Mouse (Mus musculus): ENCODE measurements around the gene Ifna4. TPM values are rescaled to one million over a fixed set of nuclear protein-coding genes. Genes with fewer than 3 reads are reported as not detected.
"Not testable (repeated sequence)": the region's sequence is repeated elsewhere in the genome, so short reads cannot be mapped to it uniquely, and the experiment has no call there.

The Ifna4 gene
- polyA plus RNA-seq, 1 experiment from 2014 or later = not detected

- WGBS = 71% methylated on average over 1 of the region's 1 CpGs
- no peaks in the 10 kb centered on the region for H3K36me3 ChIP-seq (ENCODE audit: control insufficient read depth, insufficient read depth, low read length)
- no peaks in the 10 kb centered on the region for H3K27me3 ChIP-seq (replicated peaks; ENCODE audit: control insufficient read depth, insufficient read depth, low read length)
- H3K4me2 ChIP-seq (ENCODE audit: low read depth, low read length) = no peak within 1 kb of the TSS
- H3K9ac ChIP-seq (ENCODE audit: low read depth, low read length) = no peak within 1 kb of the TSS
- DNase-seq (ENCODE audit: low spot score) (no peak), ATAC-seq (ENCODE audit: low read depth) (no peak)
- H3K4me1 ChIP-seq (ENCODE audit: control insufficient read depth, insufficient read depth, low read length) = no peaks in the 10 kb centered on the region
- H3K4me3 ChIP-seq (ENCODE audit: low read depth, low read length) = no peak within 1 kb of the TSS
- no peak within 1 kb of the TSS for H3K27ac ChIP-seq (replicated peaks; ENCODE audit: low read depth, low read length)
- H3K9me3 ChIP-seq (ENCODE audit: control insufficient read depth, low read length) = no peaks in the 10 kb centered on the region
Measured at GRCm38 (mm10) chr4:88819659-88820058, 22.0 kb upstream of the Ifna4 start, which contains the start of gene Ifna11. Ifna11 (plus strand) TSS chr4:88819959.

GRCm38 (mm10) chr4:88822995-88823394 is 18.7 kb upstream of the Ifna4 start:
- ATAC-seq (ENCODE audit: low read depth) (no peak), DNase-seq (ENCODE audit: low spot score) (peak; percentile 4)
- Histone ChIP-seq H3K4me2 (ENCODE audit: low read depth, low read length) (no peak overlapping the region), H3K27me3 (replicated peaks; ENCODE audit: control insufficient read depth, insufficient read depth, low read length) (no peaks in the 10 kb centered on the region), H3K27ac (replicated peaks; ENCODE audit: low read depth, low read length) (no peak overlapping the region), H3K9ac (ENCODE audit: low read depth, low read length) (no peak overlapping the region), H3K9me3 (ENCODE audit: control insufficient read depth, low read length) (no peaks in the 10 kb centered on the region), H3K4me3 (ENCODE audit: low read depth, low read length) (no peak overlapping the region), H3K36me3 (ENCODE audit: control insufficient read depth, insufficient read depth, low read length) (no peaks in the 10 kb centered on the region), H3K4me1 (ENCODE audit: control insufficient read depth, insufficient read depth, low read length) (no peaks in the 10 kb centered on the region)
- WGBS = 29% methylated on average over 4 of the region's 4 CpGs

GRCm38 (mm10) chr4:88827116-88827515 is 14.5 kb upstream of the Ifna4 start, which contains the start of gene Ifna6:
Ifna6 (plus strand) TSS chr4:88827416.
- not testable (repeated sequence) for DNase-seq (ENCODE audit: low spot score); H3K27ac ChIP-seq (replicated peaks; ENCODE audit: low read depth, low read length); ATAC-seq (ENCODE audit: low read depth); H3K4me1 ChIP-seq (ENCODE audit: control insufficient read depth, insufficient read depth, low read length); H3K9ac ChIP-seq (ENCODE audit: low read depth, low read length); H3K9me3 ChIP-seq (ENCODE audit: control insufficient read depth, low read length); H3K4me3 ChIP-seq (ENCODE audit: low read depth, low read length); H3K36me3 ChIP-seq (ENCODE audit: control insufficient read depth, insufficient read depth, low read length); H3K4me2 ChIP-seq (ENCODE audit: low read depth, low read length); H3K27me3 ChIP-seq (replicated peaks; ENCODE audit: control insufficient read depth, insufficient read depth, low read length)

- Histone ChIP-seq H3K9ac (ENCODE audit: low read depth, low read length) (no peak overlapping the region), H3K4me3 (ENCODE audit: low read depth, low read length) (no peak overlapping the region), H3K27me3 (replicated peaks; ENCODE audit: control insufficient read depth, insufficient read depth, low read length) (no peaks in the 10 kb centered on the region), H3K9me3 (ENCODE audit: control insufficient read depth, low read length) (no peaks in the 10 kb centered on the region), H3K36me3 (ENCODE audit: control insufficient read depth, insufficient read depth, low read length) (no peaks in the 10 kb centered on the region), H3K27ac (replicated peaks; ENCODE audit: low read depth, low read length) (no peak overlapping the region), H3K4me2 (ENCODE audit: low read depth, low read length) (no peak overlapping the region), H3K4me1 (ENCODE audit: control insufficient read depth, insufficient read depth, low read length) (no peaks in the 10 kb centered on the region)
- ATAC-seq (ENCODE audit: low read depth) (no peak), DNase-seq (ENCODE audit: low spot score) (peak; percentile 12)
- WGBS = 33% methylated on average over 4 of the region's 4 CpGs
Measured at GRCm38 (mm10) chr4:88830523-88830922, 11.1 kb upstream of the Ifna4 start.

GRCm38 (mm10) chr4:88835225-88835624 is 6.4 kb upstream of the Ifna4 start, which contains the start of gene Ifna5:
Ifna5 (plus strand) TSS chr4:88835525.
- H3K36me3 ChIP-seq (ENCODE audit: control insufficient read depth, insufficient read depth, low read length); H3K4me1 ChIP-seq (ENCODE audit: control insufficient read depth, insufficient read depth, low read length); DNase-seq (ENCODE audit: low spot score); H3K9me3 ChIP-seq (ENCODE audit: control insufficient read depth, low read length); H3K9ac ChIP-seq (ENCODE audit: low read depth, low read length); H3K27me3 ChIP-seq (replicated peaks; ENCODE audit: control insufficient read depth, insufficient read depth, low read length); H3K4me3 ChIP-seq (ENCODE audit: low read depth, low read length); H3K27ac ChIP-seq (replicated peaks; ENCODE audit: low read depth, low read length); ATAC-seq (ENCODE audit: low read depth); H3K4me2 ChIP-seq (ENCODE audit: low read depth, low read length): not testable (repeated sequence)
- WGBS = no CpG with 5 or more reads among the region's 1 CpGs

- Histone ChIP-seq H3K4me1 (ENCODE audit: control insufficient read depth, insufficient read depth, low read length) (no peaks in the 10 kb centered on the region), H3K27ac (replicated peaks; ENCODE audit: low read depth, low read length) (no peak overlapping the region), H3K9me3 (ENCODE audit: control insufficient read depth, low read length) (no peaks in the 10 kb centered on the region), H3K4me2 (ENCODE audit: low read depth, low read length) (no peak overlapping the region), H3K27me3 (replicated peaks; ENCODE audit: control insufficient read depth, insufficient read depth, low read length) (no peaks in the 10 kb centered on the region), H3K4me3 (ENCODE audit: low read depth, low read length) (no peak overlapping the region), H3K9ac (ENCODE audit: low read depth, low read length) (no peak overlapping the region), H3K36me3 (ENCODE audit: control insufficient read depth, insufficient read depth, low read length) (no peaks in the 10 kb centered on the region)
- DNase-seq (ENCODE audit: low spot score) (peak; percentile 8), ATAC-seq (ENCODE audit: low read depth) (no peak)
- WGBS = 39% methylated on average over 3 of the region's 3 CpGs
Measured at GRCm38 (mm10) chr4:88838828-88839227, 2.8 kb upstream of the Ifna4 start.

GRCm38 (mm10) chr4:88840058-88840457 is 1.6 kb upstream of the Ifna4 start:
- ATAC-seq (ENCODE audit: low read depth) (no peak), DNase-seq (ENCODE audit: low spot score) (no peak)
- no peaks in the 10 kb centered on the region for H3K9me3 ChIP-seq (ENCODE audit: control insufficient read depth, low read length)
- H3K4me1 ChIP-seq (ENCODE audit: control insufficient read depth, insufficient read depth, low read length) = no peaks in the 10 kb centered on the region
- no peaks in the 10 kb centered on the region for H3K36me3 ChIP-seq (ENCODE audit: control insufficient read depth, insufficient read depth, low read length)
- 62% methylated on average over 3 of the region's 3 CpGs for WGBS
- H3K27ac ChIP-seq (replicated peaks; ENCODE audit: low read depth, low read length) = no peak overlapping the region
- H3K9ac ChIP-seq (ENCODE audit: low read depth, low read length) = no peak overlapping the region
- no peak overlapping the region for H3K4me2 ChIP-seq (ENCODE audit: low read depth, low read length)
- H3K27me3 ChIP-seq (replicated peaks; ENCODE audit: control insufficient read depth, insufficient read depth, low read length) = no peaks in the 10 kb centered on the region
- no peak overlapping the region for H3K4me3 ChIP-seq (ENCODE audit: low read depth, low read length)

GRCm38 (mm10) chr4:88845334-88845733 is 3.7 kb downstream of the Ifna4 start:
- Histone ChIP-seq H3K4me3 (ENCODE audit: low read depth, low read length) (no peak overlapping the region), H3K9me3 (ENCODE audit: control insufficient read depth, low read length) (no peaks in the 10 kb centered on the region), H3K36me3 (ENCODE audit: control insufficient read depth, insufficient read depth, low read length) (no peaks in the 10 kb centered on the region), H3K9ac (ENCODE audit: low read depth, low read length) (no peak overlapping the region), H3K4me1 (ENCODE audit: control insufficient read depth, insufficient read depth, low read length) (no peaks in the 10 kb centered on the region), H3K27ac (replicated peaks; ENCODE audit: low read depth, low read length) (no peak overlapping the region), H3K4me2 (ENCODE audit: low read depth, low read length) (no peak overlapping the region), H3K27me3 (replicated peaks; ENCODE audit: control insufficient read depth, insufficient read depth, low read length) (no peaks in the 10 kb centered on the region)
- ATAC-seq (ENCODE audit: low read depth) = no peak
- DNase-seq (ENCODE audit: low spot score) = no peak
- WGBS = 38% methylated on average over 2 of the region's 2 CpGs

- 73% methylated on average over 1 of the region's 1 CpGs for WGBS
- Histone ChIP-seq H3K36me3 (ENCODE audit: control insufficient read depth, insufficient read depth, low read length) (no peaks in the 10 kb centered on the region), H3K9me3 (ENCODE audit: control insufficient read depth, low read length) (no peaks in the 10 kb centered on the region), H3K27ac (replicated peaks; ENCODE audit: low read depth, low read length) (no peak within 1 kb of the TSS), H3K9ac (ENCODE audit: low read depth, low read length) (no peak within 1 kb of the TSS), H3K4me2 (ENCODE audit: low read depth, low read length) (no peak within 1 kb of the TSS), H3K4me1 (ENCODE audit: control insufficient read depth, insufficient read depth, low read length) (no peaks in the 10 kb centered on the region), H3K4me3 (ENCODE audit: low read depth, low read length) (no peak within 1 kb of the TSS), H3K27me3 (replicated peaks; ENCODE audit: control insufficient read depth, insufficient read depth, low read length) (no peaks in the 10 kb centered on the region)
- ATAC-seq (ENCODE audit: low read depth) (no peak), DNase-seq (ENCODE audit: low spot score) (no peak)
Measured at GRCm38 (mm10) chr4:88849698-88850097, 8.0 kb downstream of the Ifna4 start, which contains the start of gene Ifna1. Ifna1 (plus strand) TSS chr4:88850087.

Measured in embryonic facial prominence, embryonic 14.5 days (tissue).